Mouse (Mus musculus): Measurements from ENCODE around the gene Tnfaip8l1.

DNA sequence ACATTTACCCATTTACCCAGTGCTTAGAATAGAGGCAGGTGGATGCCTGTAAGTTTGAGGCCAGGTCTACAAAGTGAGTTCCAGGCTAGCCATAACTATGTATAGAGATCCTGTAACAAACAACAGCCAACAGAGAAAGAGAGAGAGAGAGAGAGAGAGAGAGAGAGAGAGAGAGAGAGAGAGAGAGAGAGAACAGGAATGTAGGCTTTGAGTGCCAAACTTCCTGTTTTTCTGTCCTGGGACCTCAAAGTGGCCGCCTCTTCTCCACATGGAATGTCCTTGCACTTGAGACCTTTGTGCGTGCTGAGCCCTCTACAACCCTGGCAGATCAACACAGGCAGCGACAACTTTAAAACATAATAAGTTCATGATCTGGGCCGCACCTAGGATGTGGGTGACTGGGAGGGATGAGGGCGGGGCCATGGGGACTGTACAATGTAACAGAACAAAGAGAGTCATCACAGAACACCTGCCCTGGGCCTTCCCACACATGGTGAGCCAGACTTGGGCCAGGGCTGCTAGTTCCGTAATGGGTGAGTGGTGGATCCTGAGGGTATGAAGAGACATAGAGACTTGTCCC lies 1.3 kb downstream of the Tnfaip8l1 start:
- TF ChIP-seq CTCF (IDR thresholded peaks at IDR 0.05; ENCODE audit: borderline replicate concordance, insufficient read depth, low read length) (no peak), POLR2A (IDR thresholded peaks at IDR 0.05; ENCODE audit: low read depth, low read length) (no peak)

Measured in embryonic fibroblast, embryonic 13.5 days (primary cell).